Mouse (Mus musculus): Measurements from ENCODE around the gene Lrriq1. TPM values are rescaled to one million over a fixed set of nuclear protein-coding genes. Genes with fewer than 3 reads are reported as not detected.
A peak's percentile ranks its signal among the peaks of the same experiment; 100 is the strongest.

Lrriq1 gene
- polyA plus RNA-seq, 1 experiment from 2014 or later, result 0.14 TPM

- no peak overlapping the region for H3K4me3 ChIP-seq (ENCODE audit: control insufficient read depth in 1 of 2, insufficient read depth in 1 of 2, low read depth in 1 of 2, low read length in 2 of 2)
- no peak overlapping the region for H3K4me2 ChIP-seq (ENCODE audit: low read length)
- H3K9me3 ChIP-seq (ENCODE audit: control insufficient read depth, low read length), result no peaks in the 10 kb centered on the region
- ATAC-seq (ENCODE audit: insufficient number of reproducible peaks, insufficient read depth, low FRiP score, low read depth), result no peak
- 53% methylated on average over 3 of the region's 3 CpGs for WGBS
- no peak overlapping the region for H3K27ac ChIP-seq (replicated peaks in 1 of 2; ENCODE audit: control insufficient read depth in 1 of 2, insufficient read depth in 1 of 2, low read depth in 2 of 2, low read length in 2 of 2)
- no peaks in the 10 kb centered on the region for H3K36me3 ChIP-seq (ENCODE audit: control insufficient read depth, insufficient read depth, low read length)
- H3K27me3 ChIP-seq (ENCODE audit: control insufficient read depth, insufficient read depth, low read length), result no peaks in the 10 kb centered on the region
- H3K9ac ChIP-seq (ENCODE audit: low read length), result no peak overlapping the region
- H3K4me1 ChIP-seq (ENCODE audit: control insufficient read depth in 2 of 2, insufficient read depth in 2 of 2, low read length in 2 of 2), result no peaks in the 10 kb centered on the region
These were observed 189.5 kb downstream of the Lrriq1 start for GRCm38 (mm10) chr10:103046623-103047022.

- Histone ChIP-seq H3K9me3 (ENCODE audit: control insufficient read depth, low read length) (no peaks in the 10 kb centered on the region), H3K9ac (ENCODE audit: low read length) (no peak overlapping the region), H3K27me3 (ENCODE audit: control insufficient read depth, insufficient read depth, low read length) (no peaks in the 10 kb centered on the region), H3K4me3 (ENCODE audit: control insufficient read depth in 1 of 2, insufficient read depth in 1 of 2, low read depth in 1 of 2, low read length in 2 of 2) (no peak overlapping the region), H3K4me2 (ENCODE audit: low read length) (no peak overlapping the region), H3K27ac (replicated peaks in 1 of 2; ENCODE audit: control insufficient read depth in 1 of 2, insufficient read depth in 1 of 2, low read depth in 2 of 2, low read length in 2 of 2) (no peak overlapping the region), H3K36me3 (ENCODE audit: control insufficient read depth, insufficient read depth, low read length) (no peaks in the 10 kb centered on the region), H3K4me1 (ENCODE audit: control insufficient read depth in 2 of 2, insufficient read depth in 2 of 2, low read length in 2 of 2) (no peaks in the 10 kb centered on the region)
- ATAC-seq (ENCODE audit: insufficient number of reproducible peaks, insufficient read depth, low FRiP score, low read depth), result no peak
- WGBS, result 53% methylated on average over 2 of the region's 2 CpGs
These were observed 191.1 kb downstream of the Lrriq1 start for GRCm38 (mm10) chr10:103045019-103045418.

GRCm38 (mm10) chr10:103035002-103035640 lies 201.0 kb downstream of the Lrriq1 start:
- H3K4me3 ChIP-seq (ENCODE audit: control insufficient read depth in 1 of 2, insufficient read depth in 1 of 2, low read depth in 1 of 2, low read length in 2 of 2), result no peak overlapping the region
- H3K27ac ChIP-seq (replicated peaks in 1 of 2; ENCODE audit: control insufficient read depth in 1 of 2, insufficient read depth in 1 of 2, low read depth in 2 of 2, low read length in 2 of 2), result no peak overlapping the region
- peaks cover 66% of the 10 kb centered on the region for H3K27me3 ChIP-seq (ENCODE audit: control insufficient read depth, insufficient read depth, low read length)
- H3K36me3 ChIP-seq (ENCODE audit: control insufficient read depth, insufficient read depth, low read length), result no peaks in the 10 kb centered on the region
- H3K4me2 ChIP-seq (ENCODE audit: low read length), result no peak overlapping the region
- no peak for ATAC-seq (ENCODE audit: insufficient number of reproducible peaks, insufficient read depth, low FRiP score, low read depth)
- no peak overlapping the region for H3K9ac ChIP-seq (ENCODE audit: low read length)
- no peaks in the 10 kb centered on the region for H3K9me3 ChIP-seq (ENCODE audit: control insufficient read depth, low read length)
- peaks cover 2% of the 10 kb centered on the region in 2 experiments; a peak in 2 of 4 replicates for H3K4me1 ChIP-seq (ENCODE audit: control insufficient read depth in 2 of 2, insufficient read depth in 2 of 2, low read length in 2 of 2)
- WGBS, result 3% methylated on average over 14 of the region's 14 CpGs

- Histone ChIP-seq H3K36me3 (ENCODE audit: control insufficient read depth, insufficient read depth, low read length) (no peaks in the 10 kb centered on the region), H3K4me3 (ENCODE audit: control insufficient read depth in 1 of 2, insufficient read depth in 1 of 2, low read depth in 1 of 2, low read length in 2 of 2) (no peak overlapping the region), H3K9me3 (ENCODE audit: control insufficient read depth, low read length) (no peaks in the 10 kb centered on the region), H3K4me2 (ENCODE audit: low read length) (no peak overlapping the region), H3K27ac (replicated peaks in 1 of 2; ENCODE audit: control insufficient read depth in 1 of 2, insufficient read depth in 1 of 2, low read depth in 2 of 2, low read length in 2 of 2) (no peak overlapping the region), H3K27me3 (ENCODE audit: control insufficient read depth, insufficient read depth, low read length) (peaks cover 84% of the 10 kb centered on the region), H3K4me1 (ENCODE audit: control insufficient read depth in 2 of 2, insufficient read depth in 2 of 2, low read length in 2 of 2) (peaks cover 11 to 17% of the 10 kb centered on the region in 2 experiments; a peak in 2 of 4 replicates), H3K9ac (ENCODE audit: low read length) (no peak overlapping the region)
- no peak for ATAC-seq (ENCODE audit: insufficient number of reproducible peaks, insufficient read depth, low FRiP score, low read depth)
- 5% methylated on average over 11 of the region's 11 CpGs for WGBS
These were observed 205.2 kb downstream of the Lrriq1 start for GRCm38 (mm10) chr10:103030931-103031330.

- 3% methylated on average over 32 of the region's 32 CpGs for WGBS
- Histone ChIP-seq H3K27ac (replicated peaks in 1 of 2; ENCODE audit: control insufficient read depth in 1 of 2, insufficient read depth in 1 of 2, low read depth in 2 of 2, low read length in 2 of 2) (no peak within 1 kb of the TSS), H3K4me1 (ENCODE audit: control insufficient read depth in 2 of 2, insufficient read depth in 2 of 2, low read length in 2 of 2) (peaks cover 11 to 17% of the 10 kb centered on the region in 2 experiments; a peak in 2 of 4 replicates), H3K36me3 (ENCODE audit: control insufficient read depth, insufficient read depth, low read length) (no peaks in the 10 kb centered on the region), H3K4me3 (ENCODE audit: control insufficient read depth in 1 of 2, insufficient read depth in 1 of 2, low read depth in 1 of 2, low read length in 2 of 2) (peak within 1 kb of the TSS in 1 of 2 experiments; percentile 42; a peak in 2 of 4 replicates), H3K4me2 (ENCODE audit: low read length) (peak within 1 kb of the TSS; percentile 77), H3K27me3 (ENCODE audit: control insufficient read depth, insufficient read depth, low read length) (peaks cover 83% of the 10 kb centered on the region), H3K9ac (ENCODE audit: low read length) (no peak within 1 kb of the TSS), H3K9me3 (ENCODE audit: control insufficient read depth, low read length) (no peaks in the 10 kb centered on the region)
- ATAC-seq (ENCODE audit: insufficient number of reproducible peaks, insufficient read depth, low FRiP score, low read depth), result no peak
These were observed 206.2 kb downstream of the Lrriq1 start, which contains the start of gene Alx1 for GRCm38 (mm10) chr10:103029730-103030490. TSS of gene Alx1 (minus strand) at chr10:103030215.

- no peak for ATAC-seq (ENCODE audit: insufficient number of reproducible peaks, insufficient read depth, low FRiP score, low read depth)
- H3K36me3 ChIP-seq (ENCODE audit: control insufficient read depth, insufficient read depth, low read length), result no peaks in the 10 kb centered on the region
- peaks cover 77% of the 10 kb centered on the region for H3K27me3 ChIP-seq (ENCODE audit: control insufficient read depth, insufficient read depth, low read length)
- peak overlapping the region; percentile 77 for H3K4me2 ChIP-seq (ENCODE audit: low read length)
- WGBS, result 2% methylated on average over 21 of the region's 23 CpGs
- no peaks in the 10 kb centered on the region for H3K9me3 ChIP-seq (ENCODE audit: control insufficient read depth, low read length)
- H3K27ac ChIP-seq (replicated peaks in 1 of 2; ENCODE audit: control insufficient read depth in 1 of 2, insufficient read depth in 1 of 2, low read depth in 2 of 2, low read length in 2 of 2), result no peak overlapping the region
- peaks cover 11 to 17% of the 10 kb centered on the region in 2 experiments; a peak in 2 of 4 replicates for H3K4me1 ChIP-seq (ENCODE audit: control insufficient read depth in 2 of 2, insufficient read depth in 2 of 2, low read length in 2 of 2)
- no peak overlapping the region for H3K9ac ChIP-seq (ENCODE audit: low read length)
- peak overlapping the region in 1 of 2 experiments; percentile 42; a peak in 1 of 4 replicates for H3K4me3 ChIP-seq (ENCODE audit: control insufficient read depth in 1 of 2, insufficient read depth in 1 of 2, low read depth in 1 of 2, low read length in 2 of 2)
These were observed 206.9 kb downstream of the Lrriq1 start for GRCm38 (mm10) chr10:103029132-103029729.

GRCm38 (mm10) chr10:103028253-103029131 lies 207.6 kb downstream of the Lrriq1 start:
- Histone ChIP-seq H3K27me3 (ENCODE audit: control insufficient read depth, insufficient read depth, low read length) (peaks cover 78% of the 10 kb centered on the region), H3K9ac (ENCODE audit: low read length) (no peak overlapping the region; the same call in 1 of the 2 replicates), H3K9me3 (ENCODE audit: control insufficient read depth, low read length) (no peaks in the 10 kb centered on the region), H3K4me3 (ENCODE audit: control insufficient read depth in 1 of 2, insufficient read depth in 1 of 2, low read depth in 1 of 2, low read length in 2 of 2) (peak overlapping the region; percentile 42 to 54), H3K27ac (replicated peaks in 1 of 2; ENCODE audit: control insufficient read depth in 1 of 2, insufficient read depth in 1 of 2, low read depth in 2 of 2, low read length in 2 of 2) (no peak overlapping the region), H3K4me1 (ENCODE audit: control insufficient read depth in 2 of 2, insufficient read depth in 2 of 2, low read length in 2 of 2) (peaks cover 11 to 17% of the 10 kb centered on the region in 2 experiments; a peak in 2 of 4 replicates), H3K4me2 (ENCODE audit: low read length) (peak overlapping the region; percentile 77), H3K36me3 (ENCODE audit: control insufficient read depth, insufficient read depth, low read length) (no peaks in the 10 kb centered on the region)
- WGBS, result 1% methylated on average over 49 of the region's 50 CpGs
- peak; percentile 66; the same call in 1 of the 2 replicates for ATAC-seq (ENCODE audit: insufficient number of reproducible peaks, insufficient read depth, low FRiP score, low read depth)
